Mouse (Mus musculus) telencephalon, adult 2 months (tissue): ENCODE results near the gene Gli2.

Experiments used
- DNase-seq: peaks from one replicate; pipeline ENCODE4 v3.0.0-alpha.2; 2011; ENCODE audit warnings: low read depth, low spot score

Gli2 gene

DNA sequence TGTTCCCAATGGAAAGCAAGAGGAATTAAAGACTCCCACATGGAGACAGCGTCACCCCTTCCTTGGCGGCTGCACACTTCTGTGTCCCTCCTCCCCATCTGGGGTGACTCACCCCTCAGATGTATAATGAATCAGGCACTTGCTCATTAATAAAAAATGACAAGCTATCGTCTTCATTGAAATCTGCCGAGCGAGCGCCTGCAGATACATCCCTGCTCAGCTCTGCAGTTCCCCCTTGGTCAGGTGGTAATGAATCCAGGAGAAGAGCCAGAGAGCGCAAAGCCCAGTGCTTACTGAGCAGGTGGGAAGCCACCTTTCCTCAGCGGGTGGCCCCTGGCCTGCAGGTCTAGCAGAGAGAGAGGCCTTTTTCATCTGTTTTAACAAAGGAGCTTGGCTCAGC is 112.1 kb downstream of the Gli2 start:
- DNase-seq: peak; percentile 19

DNA sequence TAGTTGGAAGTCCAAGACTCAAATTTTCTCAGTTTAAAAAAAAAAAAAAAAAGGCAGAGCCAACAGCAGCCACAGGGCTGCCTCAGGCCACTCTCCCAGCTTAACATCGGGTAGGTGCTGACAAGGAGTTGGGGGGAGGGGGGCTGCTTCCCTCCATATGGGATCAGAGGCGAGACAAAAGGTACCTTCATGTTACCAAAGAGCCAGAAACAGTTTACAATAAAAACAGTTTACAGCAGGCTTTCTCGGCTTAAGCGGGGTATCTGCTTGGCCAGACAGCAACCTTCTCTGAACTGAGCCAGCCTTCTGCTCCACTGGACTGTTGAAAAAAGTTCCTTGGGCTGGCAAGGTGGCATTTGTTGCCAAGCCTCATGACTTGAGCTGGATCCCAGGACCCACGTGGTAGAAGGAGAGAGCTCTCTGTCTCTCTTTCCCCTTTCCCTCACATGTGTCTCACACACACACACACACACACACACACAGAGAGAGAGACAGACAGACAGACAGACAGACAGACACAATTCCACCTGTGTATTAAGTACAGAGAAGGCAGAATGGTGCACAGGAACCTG is 113.1 kb downstream of the Gli2 start:
- no peak for DNase-seq

DNA sequence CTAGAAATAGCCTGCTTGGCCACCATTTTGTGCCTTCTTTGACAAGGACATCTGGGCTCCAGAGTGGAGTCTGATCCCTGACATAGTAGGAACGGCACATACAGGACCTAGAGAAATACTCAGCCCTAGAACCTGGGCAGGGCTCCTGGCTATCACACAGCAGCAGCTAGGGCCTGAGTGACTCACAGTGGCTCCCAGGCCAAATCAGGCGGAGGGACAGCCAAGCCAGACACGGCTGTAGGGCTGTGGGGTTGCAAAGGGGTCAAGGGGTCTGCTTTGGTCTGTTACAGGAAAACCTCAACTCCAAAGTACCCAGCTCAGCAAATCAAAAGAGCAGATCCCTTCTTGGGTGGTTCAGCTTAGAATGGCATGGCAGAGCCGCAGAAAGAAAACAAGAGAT is 115.2 kb downstream of the Gli2 start:
- DNase-seq: no peak

DNA sequence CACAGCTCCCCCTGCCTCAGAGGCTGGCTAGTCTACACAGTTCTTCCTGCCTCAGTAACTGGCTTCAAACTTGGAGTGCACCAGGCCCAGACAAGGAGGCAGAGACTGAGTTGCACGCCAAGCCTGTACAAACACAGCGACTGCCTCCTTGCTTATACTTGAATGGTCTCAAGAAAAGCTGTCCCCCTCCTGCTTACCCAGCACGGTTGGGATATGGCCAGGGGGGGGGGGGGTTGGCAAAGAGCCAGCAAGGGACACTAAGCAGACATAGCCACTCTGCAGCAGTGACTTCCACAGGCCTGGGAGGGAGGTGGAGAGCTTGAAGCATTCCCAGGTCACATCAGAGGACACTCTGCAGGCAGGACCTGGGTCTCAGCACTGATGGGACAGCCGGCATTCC is 117.3 kb downstream of the Gli2 start:
- DNase-seq: no peak

DNA sequence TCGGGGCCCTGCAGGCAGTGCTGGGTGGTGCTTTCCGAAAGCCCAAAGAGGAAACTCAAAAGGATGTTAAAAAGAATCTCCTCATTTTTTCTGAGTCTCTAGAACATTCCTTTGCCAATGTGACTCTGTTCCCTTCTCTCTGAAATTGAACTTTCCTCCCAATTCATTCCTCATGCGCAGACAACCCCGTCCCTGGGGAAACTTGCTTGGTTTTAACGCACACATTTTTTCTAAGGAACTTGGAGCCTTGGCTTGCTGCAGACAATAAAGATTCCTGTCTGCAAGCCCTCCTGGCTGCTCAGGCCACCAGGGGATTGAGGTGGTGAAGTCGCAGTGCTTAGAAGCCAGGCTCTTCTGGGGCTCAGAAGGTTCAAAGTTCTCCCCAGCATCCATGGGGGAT is 117.9 kb downstream of the Gli2 start:
- no peak for DNase-seq

DNA sequence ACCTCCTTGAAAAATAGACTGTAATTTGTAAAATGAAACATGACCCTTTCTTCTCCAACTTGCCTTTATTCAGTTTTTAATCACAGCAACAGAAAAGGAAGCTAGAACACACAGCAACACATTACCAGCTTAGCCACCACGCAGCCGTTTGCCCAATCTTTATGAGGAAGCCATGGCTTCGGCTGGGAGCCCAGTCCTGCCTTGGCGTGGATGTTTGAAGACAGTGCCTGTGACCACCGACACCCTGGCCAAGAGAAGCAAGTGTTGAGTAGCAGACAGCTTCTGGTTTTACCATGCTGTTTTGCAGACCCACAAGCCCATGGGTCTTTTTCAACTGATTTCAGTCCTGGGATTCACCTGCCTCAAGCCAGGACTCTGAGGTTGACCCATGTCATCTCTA is 121.3 kb downstream of the Gli2 start:
- DNase-seq: no peak

DNA sequence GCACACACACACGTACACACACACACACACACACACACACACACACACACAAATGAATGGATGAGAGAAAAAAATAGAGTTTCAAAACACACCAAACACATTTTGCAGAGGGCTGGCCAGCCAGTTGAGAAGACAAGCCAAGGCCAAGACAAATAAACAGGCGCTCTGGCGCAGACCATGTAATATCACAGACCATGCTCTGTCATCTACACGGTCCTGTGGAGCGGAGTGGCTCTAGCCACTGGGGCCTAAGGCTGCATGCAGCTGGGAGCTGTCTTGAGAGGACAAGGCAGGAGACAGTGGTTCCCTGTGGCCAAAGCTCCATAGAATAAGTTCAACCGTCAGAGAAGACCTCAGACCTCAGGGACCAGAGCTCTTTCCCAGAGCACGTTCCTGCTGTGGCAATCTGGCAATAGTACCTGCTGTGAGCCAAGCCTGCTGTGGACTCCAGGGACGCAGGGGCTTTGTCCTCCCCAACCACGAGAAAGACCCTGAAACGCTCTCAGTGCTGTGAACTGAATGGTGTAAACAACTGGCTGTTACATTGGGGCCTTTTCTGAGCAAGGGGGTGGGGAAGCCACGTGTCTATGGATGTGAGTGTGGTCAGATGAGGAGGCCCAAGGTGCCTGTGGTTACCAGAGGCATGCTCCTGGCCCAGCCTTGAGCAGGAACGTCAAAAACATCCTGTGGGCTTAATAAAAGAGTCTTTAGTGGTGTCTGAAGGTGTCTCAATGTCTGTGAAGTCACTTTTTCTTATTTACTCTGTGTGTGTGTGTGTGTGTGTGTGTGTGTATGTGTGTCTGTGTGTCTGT is 125.7 kb downstream of the Gli2 start:
- no peak for DNase-seq

DNA sequence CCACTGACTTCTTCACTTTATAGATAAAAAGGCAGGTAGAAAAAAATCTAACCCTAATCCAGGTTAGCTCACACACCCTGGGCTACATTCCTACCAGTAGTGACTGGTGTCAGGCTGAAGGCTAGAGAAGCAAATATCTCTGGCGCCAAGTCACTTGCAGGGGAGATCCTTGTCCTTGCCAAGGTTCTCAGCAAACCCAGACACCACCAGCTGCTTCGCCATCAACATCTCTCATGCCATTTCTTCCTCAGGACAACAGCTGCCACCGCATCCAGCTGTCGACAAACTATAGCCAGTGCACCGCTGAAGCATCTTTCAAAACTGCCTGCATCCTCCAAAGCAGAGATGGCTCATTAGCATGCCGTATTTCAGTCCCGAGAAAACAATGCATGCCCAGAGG is 126.9 kb downstream of the Gli2 start:
- no peak for DNase-seq

DNA sequence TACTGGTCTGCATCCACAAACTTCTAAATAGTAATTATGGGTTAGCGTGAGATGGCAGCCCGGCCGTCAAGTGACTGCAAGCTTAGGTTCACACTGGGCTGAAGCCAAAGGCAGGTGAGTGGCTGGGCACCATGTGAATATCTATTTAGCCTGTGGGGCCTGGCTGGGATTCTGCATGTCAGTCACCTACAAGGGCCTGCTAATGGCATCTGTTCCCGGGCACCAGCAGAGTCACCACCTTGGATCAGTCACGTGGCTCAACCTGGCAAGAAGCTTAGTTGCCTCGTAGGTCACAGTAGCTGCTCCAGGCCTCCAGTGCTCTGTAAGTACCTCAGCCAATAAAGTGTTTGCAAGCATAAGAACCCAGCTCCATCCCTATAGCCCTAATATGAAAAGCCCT is 131.2 kb downstream of the Gli2 start:
- DNase-seq: no peak

DNA sequence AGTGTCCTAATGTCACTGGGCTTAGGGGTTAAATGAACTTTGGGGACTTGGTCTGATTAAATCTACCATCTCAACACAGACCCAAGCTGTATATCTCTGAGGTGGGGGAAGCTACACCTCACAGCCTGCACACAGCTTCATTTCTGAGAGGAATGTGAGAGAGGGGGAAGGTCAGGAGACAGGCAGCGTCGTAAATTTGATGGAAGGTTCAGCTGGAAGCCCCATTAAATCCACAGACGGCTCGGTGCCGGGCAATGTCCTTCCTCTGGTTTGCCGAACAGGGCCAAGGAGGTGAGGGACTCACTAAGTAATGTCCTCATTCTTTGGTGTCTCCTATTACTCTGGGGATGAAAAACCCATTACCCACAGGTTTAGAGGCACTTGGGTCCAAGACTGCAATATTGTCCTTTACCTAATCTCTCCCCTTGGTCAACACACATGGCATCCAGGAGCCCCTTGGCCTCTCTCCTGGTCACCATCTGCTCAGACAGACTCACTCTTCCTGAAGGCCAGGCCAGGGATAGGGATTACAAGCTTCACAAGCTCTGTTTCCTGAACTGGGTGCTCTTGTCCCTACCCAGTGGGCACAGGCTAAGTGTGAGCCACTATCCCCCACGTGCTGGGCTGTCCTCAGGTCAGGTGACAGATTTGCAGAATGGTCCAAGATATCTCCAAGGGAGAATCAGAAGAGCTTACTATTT is 135.7 kb downstream of the Gli2 start:
- no peak for DNase-seq

DNA sequence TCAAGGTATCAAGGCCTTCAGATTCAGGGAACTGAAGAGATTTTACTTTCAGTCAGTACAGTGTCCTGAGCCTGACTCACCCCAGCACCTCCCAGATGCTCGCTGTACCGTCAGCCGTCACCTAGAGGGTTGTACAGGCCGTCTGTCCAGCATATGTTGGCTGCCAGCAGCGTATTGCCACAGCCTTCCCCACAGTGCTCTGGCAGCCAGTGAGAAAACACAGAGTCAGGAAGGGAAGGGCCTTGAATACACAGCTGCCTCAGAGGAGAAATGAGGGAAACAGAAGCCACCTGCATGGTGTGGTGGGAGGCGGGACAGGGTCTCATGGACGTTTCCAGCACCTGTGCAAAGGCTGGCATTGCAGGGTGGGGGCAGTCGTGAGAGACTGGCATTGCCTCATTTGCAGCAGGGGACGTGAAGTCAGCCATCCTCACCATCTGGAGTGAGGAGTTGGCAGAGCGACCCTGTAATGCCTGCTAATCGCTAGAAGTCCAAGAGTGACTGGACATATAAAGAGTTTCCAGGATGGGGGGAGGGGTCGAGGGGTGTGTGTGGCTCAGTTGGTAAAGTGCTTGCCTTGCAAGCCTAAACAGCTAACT is 136.8 kb downstream of the Gli2 start:
- DNase-seq: no peak

DNA sequence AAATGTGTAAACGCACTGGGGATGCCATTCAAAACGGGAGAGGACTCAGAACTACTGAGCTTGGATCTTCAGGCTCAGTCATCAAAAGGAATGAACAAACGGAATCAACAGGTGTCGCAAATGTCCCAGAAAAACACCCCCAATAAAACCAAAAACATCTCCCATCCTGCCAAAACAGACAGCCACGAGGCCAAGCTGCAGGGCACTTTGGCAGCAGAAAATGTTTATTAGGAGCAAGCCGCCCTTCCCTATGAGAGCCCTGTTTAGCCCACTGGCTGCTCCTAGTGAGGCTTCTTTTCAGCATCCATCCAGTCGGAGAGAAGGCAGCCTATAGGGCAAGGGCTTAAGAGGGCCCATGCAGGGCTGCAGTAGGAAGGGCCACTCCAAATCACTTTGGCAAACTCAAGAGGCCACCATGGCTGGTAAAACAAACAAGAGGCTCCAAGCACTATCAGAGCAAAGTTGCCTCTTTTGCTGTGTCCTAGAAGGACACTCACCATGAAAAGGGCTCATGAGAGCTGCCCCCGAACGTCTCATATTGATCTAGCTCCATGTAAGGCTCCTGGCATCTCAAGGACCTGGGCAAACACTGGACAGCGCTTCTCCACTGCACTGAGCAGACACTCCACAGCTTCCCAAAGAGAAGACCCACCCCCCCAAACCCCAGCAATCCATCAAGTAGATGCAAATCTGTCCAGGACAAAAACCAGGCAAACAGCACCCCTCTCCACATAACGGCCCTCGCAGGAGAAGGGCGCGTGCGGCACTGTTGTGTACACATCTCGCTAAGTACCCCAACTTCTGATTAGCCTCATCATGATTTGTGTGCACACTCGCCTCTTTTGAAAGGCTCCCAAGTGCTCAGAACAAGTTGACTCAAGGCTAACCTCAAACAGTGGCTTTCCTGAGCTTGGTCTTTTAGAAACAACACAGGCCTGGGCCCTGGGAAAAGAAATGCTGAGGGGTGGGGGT is 139.7 kb downstream of the Gli2 start:
- no peak for DNase-seq

DNA sequence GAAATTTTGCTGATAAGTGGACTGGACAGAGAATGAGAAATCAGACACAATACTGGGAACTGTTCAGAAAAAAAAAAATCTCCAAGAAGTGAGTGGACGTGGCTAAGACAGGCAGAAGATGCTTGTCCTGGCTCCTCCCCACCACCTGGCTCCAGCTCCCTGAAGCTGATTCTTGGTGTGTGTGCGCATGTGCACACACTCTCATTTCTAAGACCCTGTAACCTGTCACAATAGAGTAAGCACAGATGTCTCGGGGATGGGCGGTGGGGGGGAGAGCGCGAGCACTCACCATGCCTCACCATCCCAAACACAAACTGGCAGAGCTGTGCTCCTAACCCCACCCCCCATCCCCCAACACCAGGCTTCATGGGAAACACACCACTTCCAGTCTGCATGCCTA is 140.5 kb downstream of the Gli2 start:
- DNase-seq: no peak

DNA sequence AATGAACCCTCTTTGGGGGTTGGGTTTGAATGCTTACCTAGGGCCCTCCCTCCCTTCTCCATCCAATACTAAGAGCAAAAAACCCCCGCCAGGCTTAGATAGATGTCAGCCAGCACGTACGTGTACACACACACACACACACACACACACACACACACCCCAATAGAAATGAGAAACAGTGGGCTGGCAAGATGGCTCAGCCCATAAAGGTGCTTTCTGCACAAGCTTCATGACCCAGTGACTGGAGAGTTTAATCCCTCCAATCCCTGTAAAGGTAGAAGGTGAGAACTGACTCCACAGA is 142.0 kb downstream of the Gli2 start:
- no peak for DNase-seq

DNA sequence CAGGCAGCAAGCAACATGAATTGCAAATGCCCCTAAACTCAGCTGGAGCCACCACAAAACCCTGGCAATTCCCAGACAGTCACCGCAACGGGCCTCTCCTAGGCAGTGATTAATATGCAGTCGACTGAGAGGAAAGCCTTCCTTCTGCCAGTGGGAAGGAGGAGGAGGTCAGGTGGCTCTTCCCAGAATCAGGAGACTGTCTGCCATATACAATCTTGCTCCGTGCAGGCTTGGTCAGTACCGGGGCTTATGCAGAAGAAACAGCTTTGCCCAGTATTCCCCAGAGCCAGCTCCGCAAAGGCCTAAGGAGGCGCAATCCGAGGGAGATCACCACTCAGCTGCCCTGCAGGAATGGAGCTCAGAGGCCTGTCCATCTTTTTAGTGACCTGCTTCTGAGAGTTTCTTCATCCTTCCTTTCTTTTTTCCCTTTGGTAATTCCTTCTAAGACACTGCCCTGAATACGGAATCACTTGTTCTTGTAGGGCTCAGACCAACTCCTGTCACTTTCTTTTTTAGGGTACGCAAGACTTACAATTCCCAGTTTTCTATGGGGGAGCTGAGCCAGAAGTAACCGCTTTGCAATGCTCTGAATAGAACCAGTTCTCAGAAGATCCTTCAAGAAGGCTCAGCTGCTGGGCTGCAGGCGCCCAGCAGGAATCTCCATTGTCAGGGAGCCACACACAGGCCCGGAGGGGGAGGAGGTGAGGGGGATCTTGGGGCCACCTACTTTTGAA is 142.6 kb downstream of the Gli2 start:
- DNase-seq: no peak

DNA sequence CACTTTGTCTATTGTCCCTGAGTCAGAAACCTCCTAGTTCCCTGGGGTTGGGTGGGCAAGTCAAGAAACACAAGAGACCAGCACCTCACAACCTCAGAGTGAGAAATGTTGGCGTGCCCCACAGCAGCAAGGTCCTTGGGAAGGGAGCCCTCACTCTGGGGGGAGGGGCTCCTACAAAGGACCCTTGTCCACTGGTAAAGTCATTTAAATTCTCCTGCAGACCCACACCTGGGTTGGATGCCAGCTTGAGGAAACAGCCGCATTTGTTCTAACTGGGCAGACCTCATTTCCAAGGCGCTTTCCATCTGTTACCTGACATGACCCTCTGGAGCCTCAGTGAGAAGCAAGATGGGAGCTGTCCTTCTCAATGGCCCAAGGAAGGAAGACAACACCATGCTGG is 144.4 kb downstream of the Gli2 start:
- no peak for DNase-seq

DNA sequence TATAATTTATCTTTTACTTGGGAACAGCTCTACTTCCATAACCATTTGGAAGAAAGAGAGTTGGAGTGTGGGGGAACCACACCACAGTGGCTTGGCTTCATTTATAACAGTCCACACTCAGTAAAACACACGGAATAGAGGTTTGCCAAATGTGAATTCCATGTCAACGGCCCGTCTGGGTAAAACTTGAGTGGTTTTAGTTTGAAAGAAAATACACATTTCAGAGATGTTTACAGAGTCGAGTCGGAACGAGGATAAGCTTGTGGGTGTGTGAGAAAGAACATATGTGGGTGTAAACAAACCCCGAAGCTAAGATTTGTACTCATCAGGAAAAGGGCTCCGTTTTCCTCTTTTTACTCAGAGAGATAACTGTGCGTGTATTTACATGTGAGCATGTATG is 145.8 kb downstream of the Gli2 start:
- peak; percentile 47 for DNase-seq

DNA sequence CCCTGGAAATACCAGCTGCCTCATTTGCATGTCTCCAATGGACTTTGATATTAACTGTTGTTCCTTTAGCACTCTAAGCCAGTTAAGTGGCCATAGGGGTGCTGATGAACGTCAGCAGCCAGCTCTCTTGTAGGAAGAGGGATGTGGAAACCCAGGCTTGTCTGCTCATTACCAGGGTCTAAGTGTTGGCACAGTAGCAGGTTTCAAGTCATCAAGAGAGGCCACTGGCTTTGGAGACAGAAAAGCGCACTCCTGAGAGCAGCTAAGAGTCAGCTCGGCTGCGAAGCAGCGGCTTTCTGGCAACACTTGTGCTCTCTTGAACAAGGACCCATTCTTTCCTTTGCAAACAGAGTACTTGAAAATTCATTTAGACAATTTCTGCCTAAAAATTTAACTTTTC is 148.1 kb downstream of the Gli2 start:
- no peak for DNase-seq

DNA sequence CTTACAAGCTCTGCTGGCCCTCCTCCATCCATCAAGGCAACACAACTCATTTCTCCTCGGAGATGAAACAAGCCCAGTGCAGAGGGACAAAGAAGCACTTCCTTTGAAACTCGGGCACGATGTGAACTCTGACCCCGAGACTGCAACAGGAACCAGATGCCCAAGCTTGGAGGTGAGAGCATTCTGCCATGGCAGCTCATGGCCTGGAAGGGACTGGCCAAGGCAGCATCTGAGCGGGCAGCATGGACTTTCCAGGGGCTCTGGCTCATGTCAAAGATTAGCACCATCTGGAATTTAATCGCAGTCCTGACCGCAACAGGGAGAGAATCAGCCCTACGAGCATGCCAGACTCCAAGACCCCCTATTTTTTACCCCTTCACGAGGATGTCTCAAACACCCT is 148.5 kb downstream of the Gli2 start:
- DNase-seq: no peak

DNA sequence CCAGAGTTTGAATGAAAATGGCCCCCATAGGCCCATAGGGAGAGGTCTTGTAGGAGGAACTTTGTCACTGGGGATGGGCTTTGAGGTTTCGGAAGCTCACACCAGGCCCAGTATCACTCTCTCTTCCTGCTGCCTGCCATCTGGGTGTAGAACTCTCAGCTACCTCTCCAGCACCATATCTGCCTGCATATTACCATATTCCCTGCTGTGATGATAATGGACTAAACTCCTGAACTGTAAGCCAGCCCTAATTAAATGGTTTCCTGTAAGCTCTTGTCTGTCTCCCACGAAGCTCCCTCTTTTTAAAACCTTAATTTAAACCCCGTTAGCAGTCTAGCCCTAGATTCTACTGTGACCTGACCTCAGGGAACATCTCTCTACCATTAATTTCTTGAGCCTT is 149.0 kb downstream of the Gli2 start:
- no peak for DNase-seq

DNA sequence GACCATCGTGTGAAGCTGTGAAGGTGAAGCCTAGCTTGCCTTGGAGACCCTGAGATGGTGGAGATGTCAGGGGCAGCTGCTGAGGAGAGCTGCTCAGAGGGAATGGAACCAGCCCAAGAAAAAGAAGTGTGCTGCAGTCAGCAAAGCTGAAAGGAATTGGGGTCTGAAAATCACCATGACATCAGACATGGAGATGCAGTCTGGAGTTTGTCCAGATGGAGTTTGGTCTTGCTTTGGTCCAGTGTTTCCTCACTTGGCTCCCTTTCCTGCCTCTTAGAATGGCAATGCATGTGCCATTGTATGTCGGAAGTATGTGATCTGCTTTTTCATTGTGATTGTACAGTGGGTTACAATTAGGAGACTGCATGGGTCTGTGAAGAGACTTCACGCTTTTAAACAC is 149.7 kb downstream of the Gli2 start:
- DNase-seq: no peak
